Mouse (Mus musculus): ENCODE measurements around the gene Mast1.
A peak's percentile ranks its signal among the peaks of the same experiment; 100 is the strongest.
"Not testable (repeated sequence)": the region's sequence is repeated elsewhere in the genome, so short reads cannot be mapped to it uniquely, and the experiment has no call there.

Mast1 gene

DNA sequence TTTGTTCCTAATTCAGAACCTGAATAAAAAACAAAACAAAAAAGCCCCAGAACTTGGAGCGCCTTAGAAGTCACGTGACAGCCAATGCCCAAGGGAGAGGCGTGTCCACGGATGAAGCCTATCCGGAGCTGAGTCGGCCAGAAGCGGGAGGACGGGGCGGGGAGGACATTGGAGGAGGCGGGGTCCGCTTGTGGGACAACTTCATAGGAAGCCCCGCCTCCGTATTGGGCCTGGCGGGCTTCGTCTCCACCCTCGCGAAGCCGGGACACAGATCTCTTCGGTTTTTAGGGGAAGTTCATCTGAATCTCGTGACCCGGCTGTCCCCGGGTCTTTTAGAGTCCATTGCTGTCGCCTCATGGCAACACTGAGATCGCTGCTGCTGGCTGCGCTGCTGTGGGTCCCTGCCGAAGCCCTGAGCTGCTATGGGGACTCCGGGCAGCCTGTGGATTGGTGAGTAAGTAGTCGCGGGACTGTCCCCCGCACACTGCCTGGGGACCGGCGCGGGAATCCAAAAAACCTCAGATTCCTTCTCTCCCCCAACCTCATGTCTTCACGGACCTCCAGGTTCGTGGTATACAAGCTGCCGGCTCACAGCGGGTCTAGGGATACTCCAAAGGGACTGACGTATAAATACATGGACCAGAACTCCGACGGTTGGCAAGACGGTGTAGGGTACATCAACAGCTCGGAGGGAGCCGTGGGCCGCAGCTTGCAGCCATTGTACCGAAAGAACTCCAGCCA lies 28.6 kb downstream of the Mast1 start, which contains the start of gene Dnase2a:
Dnase2a (plus strand) TSS at position 140 of the 741 bp plus-strand sequence.
- DNase-seq, result peak; percentile 81

DNA sequence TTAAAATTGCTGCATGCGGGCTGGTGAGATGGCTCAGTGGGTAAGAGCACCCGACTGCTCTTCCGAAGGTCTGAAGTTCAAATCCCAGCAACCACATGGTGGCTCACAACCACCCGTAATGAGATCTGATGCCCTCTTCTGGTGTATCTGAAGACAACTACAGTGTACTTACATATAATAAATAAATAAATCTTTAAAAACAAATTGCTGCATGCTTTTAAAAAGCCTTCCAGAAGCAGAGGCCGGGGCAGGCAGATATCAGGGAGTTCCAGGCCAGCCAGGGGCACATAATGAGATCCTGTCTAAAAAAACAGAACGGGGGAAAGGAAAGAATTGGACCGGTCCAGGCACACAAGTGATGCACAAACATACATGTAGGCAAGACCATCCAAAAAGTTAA lies 29.2 kb downstream of the Mast1 start:
- DNase-seq, result not testable (repeated sequence)

- DNase-seq, result no peak
Observed at GRCm38 (mm10) chr8:84907493-84907892, 29.7 kb downstream of the Mast1 start.

- DNase-seq, result no peak
Observed at GRCm38 (mm10) chr8:84907037-84907436, 30.1 kb downstream of the Mast1 start.

GRCm38 (mm10) chr8:84904351-84904750 lies 32.8 kb downstream of the Mast1 start:
- peak; percentile 16 for DNase-seq

- peak; percentile 98 for DNase-seq
Observed at GRCm38 (mm10) chr8:84902920-84903661, 34.1 kb downstream of the Mast1 start.

GRCm38 (mm10) chr8:84902367-84902919 lies 34.7 kb downstream of the Mast1 start:
- no peak for DNase-seq

DNA sequence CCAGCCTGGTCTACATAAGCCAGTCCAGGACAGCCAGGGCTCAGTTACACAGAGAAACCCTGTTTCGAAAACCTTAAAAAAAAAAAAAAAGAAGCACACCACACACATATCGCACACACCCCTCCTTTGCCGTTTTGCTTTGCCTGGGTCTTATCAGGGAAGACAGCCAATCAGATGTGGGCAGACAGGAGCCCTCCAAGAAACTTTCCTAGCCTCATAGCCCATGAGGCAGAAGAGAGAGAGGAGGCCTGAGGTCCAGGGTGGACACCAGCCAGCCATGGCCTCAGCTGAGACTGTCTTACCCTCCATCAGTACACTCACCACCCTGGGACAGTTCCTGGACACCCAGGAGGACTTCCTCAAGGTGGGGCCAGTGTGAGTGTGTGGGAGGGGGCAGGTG lies 35.4 kb downstream of the Mast1 start, which contains the start of gene Klf1:
Klf1 (plus strand) TSS at position 177 of the 400 bp plus-strand sequence.
- no peak for DNase-seq

- no peak for DNase-seq
Observed at GRCm38 (mm10) chr8:84901071-84901470, 36.1 kb downstream of the Mast1 start.

DNA sequence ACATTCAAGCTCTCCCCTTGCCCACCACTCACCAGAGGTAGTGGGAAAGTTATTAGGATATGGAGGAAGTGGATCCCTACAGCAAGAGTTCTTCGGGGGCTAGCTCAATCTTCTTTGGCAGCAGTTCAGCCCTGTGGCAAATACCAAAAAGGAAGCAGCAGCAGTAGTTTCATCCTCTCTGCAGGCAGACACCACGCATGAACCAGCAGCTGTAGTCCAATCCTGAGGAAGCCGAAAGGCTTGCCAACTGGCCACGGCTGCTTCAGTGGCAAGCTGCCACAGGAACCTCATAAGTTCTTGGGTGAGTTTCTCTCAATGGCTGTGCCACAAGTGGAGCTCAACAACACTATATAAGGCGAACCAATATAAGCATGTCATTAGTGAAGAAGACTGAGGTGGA lies 41.2 kb downstream of the Mast1 start:
- DNase-seq, result no peak

DNA sequence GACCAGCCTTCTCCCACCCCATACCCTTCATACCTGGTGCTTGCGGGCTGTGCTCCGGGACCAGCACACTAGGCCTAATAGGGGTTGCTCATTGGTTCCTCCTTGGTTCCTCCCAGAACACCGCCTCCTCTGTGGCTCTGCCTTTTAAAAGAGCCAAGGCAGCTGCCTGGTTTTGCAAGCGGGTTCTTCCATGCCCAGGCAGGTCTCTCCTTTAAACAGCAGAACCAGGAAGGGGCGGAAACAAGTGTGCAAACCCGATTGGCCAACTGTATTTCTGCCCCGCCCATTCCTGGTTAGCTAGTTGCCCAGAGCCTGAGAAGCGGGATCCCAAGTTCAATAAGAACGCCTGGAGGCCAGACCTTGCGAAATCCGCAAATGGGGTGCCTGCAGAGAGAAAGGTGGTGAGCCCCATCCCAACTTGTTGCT lies 43.4 kb downstream of the Mast1 start, which contains the start of gene Gcdh:
Gcdh (minus strand) TSS at position 213 of the 426 bp plus-strand sequence.
- peak; percentile 88 for DNase-seq

DNA sequence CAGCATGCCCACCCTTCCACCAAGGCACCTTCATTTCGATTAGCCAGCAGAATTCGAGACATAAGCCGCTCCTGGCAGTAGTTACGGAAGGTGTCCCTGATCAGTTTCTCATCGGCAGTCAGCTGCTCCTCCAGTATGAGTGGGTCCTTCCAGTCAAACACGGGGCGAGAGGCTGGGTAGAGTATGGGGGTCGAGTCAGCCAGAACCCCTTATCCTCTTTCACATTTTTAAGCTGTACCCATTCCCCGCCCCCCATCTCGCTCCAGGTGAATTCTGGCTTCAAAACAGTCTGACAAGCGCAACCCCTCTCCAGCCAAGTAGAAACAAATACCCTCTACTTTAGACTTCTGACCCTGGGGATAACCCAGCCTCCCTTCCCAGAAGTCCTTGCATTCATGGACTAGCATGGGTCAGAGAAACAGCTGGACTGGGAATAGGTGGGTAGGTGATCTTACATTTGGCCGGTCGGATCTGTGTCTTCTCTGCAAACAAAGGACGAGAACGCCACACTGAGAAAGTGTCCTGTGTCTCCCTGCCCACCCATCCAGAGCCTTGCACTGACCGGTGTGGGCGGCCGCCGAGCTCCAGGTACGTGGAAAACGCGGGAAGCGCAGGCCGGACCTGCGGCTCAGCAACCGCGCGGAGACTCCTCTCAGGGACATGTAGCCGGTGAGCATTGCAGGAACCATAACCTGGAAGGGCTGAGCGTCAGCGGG lies 44.0 kb downstream of the Mast1 start:
- DNase-seq, result no peak

DNA sequence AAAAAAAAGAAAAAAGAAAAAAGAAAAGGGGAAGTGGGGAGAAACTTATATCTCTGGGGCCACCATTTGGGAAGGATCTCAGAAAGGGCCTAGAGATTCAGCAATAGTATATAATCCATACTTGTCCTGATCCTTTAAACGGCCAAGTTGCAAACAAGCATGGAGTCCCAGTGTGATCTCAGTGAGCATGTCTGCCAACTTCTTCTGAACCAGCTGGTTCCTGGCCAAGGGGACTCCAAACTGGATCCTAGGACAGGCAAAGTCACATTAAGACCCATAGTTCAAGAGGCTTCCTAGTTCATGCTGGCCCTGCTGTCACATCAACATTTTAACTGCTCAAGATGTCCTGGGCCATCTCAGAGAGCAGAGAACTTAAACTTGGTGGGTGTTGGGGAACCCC lies 48.0 kb downstream of the Mast1 start:
- DNase-seq, result no peak

DNA sequence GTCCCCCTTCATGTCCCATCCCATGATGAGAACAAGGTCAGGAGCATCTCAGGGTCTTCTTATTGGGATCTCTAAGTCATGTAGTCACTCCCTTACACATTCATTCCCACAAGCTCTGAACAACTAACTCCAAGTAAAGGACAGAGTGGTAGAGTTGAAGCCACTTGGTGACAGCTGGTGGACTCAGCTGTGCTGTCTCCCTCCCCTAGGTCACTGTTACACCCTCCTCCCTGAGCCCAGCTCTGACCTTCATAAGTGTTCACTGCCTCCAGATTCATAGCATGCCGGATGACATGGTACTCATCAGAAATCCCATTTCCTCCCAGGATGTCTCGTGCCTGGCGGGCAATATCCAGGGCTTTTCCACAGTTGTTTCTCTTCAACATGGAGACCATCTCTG lies 48.9 kb downstream of the Mast1 start:
- DNase-seq, result no peak

DNA sequence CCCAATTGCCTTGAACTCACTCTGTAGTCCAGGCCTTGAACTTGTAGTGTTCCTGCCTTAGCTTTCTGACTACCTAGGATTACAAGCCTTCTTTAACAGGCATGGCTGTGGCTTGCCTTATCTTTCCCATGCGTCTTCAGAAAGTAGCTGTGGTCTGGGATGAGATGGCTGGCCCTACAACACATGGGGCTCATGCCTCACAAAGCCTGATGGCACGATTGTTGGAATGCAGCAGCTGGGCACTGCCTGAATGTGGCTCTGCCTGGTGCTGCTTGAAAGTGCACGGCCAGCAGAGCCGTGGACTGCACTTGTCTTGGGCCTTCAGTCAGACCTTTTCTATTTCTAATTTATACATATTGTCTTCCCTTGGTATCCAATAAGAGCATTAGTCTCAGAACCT lies 52.4 kb downstream of the Mast1 start:
- no peak for DNase-seq

DNA sequence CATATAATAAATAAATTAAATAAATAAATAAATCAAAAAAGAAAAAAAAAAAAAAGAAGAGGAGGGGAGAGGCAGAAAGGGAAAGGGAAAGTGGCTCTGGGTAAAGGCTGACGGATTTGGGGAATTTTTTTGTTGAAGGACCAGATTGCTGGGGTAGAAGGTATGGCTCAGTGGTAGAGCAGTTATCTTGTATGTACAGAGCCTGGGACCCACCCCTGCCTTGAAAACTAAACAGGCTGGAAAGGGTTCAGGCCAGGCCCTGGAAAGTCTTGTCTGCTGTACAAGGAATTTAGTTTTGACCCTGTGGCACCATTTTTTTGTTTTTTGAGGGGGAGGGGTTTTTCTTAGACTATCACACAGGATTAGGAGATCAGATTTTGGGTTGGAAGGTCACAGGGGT lies 58.2 kb downstream of the Mast1 start:
- DNase-seq, result no peak

- DNase-seq, result no peak
Observed at GRCm38 (mm10) chr8:84877297-84878035, 59.7 kb downstream of the Mast1 start.

DNA sequence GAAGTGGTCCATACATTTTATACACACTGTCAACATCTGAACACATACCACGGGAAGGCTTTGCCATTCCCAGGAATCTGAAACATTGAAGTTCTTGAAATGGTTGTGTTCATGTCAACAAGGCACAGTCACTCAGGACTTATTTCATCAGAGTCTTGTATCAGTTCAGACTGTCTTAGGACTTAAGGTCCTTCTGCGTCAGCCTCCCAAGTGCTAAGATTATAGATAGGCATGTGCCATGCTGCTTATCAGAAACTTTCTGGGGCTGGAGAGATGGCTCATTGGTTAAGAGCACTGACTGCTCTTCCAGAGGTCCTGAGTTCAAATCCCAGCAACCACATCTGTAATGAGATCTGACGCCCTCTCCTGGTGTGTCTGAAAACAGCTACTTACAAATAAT lies 62.8 kb downstream of the Mast1 start:
- no peak for DNase-seq

DNA sequence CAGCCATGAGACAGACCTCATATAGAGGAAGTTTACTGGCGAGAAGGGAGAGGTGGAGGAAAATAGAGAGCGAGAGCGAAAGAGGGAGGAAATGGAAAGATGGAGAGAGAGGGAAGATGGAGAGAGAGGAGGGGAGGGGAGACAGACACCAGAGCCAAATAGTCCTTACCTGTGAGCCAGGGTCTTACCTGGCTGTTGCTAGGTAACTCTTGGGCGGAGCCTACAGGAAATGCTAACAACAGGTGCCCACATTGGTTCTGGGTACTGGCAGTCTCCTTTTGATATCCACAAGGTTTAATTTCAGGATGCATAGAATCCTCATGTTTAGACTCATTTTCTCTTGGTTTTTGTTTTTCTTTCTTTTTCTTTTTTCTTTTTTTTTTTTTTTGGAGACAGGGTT lies 64.1 kb downstream of the Mast1 start:
- no peak for DNase-seq

DNA sequence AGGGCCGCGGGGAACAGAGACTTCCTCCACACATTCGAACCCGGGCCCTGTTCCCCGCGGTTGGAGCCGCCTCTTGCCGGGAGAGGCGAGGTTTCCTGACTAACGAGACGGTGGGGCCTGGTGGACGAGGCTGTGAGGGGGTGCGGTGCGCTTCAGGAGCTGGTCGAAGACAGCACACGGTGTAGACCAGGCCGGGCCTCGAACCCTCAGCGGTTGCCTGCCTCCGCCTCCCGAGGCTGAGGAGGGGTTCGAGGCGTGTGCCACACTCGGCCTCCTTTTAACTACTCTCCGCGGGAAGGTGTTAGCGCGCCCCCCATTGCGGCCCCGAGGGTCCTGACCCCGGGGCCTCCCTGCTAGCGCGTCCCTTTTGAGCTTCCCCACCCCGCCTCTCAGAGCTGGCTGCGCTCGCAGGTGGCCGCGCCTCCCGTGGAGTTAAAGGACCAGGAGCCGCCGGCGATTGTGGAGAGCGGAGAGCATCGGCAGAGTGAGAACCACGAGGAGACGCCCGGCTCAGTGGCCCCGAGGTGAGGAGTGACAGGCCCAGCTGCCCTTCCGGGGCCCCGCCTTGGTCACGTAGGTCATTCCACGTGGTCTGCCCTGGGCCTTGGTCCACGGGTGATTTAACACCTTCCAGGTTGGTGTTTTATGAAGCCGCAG lies 64.7 kb downstream of the Mast1 start:
- DNase-seq, result peak; percentile 46

DNA sequence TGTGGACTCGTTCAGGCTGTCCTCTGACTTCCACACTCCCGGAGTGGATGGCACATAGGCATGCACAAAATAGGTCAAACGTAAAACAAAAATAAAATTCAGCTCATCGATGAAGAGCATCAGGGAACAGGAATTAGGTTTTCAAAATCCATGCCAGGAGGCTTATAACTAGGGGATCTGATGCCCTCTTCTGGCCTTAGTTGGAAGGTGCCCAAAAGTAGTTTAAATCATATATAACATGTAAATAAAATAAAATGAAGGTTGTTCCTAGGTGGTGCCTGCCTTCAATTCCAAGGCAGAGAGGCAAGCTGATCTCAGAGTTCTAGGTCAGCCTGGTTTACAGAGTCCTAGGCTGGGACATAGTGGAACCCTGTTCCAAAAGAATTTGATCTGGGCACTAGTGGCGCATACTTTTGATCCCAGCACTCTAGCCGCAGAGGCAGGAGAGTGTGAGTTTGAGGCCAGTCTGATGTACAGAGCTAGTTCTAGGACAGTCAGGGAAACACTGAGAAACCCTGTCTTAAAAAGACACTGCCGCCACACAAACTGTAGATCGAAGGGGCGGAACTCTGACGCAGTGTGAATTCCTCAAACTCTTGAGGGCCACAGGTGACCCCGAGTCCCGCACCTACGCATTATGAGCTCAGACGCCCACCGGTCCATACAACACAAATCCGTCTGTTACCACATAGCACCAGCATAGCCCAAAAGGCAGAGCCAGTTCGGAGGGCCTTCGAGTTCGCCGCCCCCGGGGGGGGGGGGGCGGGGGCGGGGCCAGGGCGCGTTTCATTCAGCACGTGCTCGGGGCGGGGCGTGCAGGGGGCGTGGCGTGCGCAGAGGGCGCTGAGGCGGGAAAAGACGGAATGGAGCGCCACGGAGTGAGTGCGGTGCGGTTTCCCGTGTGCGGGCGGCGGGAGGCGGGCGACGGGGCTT lies 65.5 kb downstream of the Mast1 start, which contains the start of gene Syce2:
Syce2 (plus strand) TSS at position 736 of the 933 bp plus-strand sequence.
- DNase-seq, result peak; percentile 91

Measured in thymus, postnatal 14 days (tissue).